Mouse (Mus musculus): Measurements from ENCODE around the gene Krt88.

DNA sequence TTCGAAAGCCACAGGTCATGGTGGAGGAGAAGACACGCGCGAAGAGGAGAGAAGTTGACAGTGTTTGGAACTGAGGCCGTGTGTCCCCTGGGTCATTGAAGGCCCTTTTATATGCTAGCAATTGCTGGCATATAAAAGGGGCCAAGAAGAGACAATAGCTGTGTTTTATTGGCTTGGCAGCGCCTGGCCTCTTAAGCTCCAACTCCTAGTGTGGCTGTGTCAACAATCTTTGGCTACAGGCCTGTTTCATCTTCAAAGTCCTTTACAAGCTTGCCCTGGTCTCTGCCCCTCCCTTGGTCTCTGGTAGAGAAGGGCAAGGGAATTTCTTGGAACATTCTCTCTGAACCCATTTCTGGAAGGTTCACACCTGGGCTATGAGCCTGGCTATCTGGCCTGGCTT, 43.9 kb downstream of the Krt88 start, which contains the start of gene Krt83:
- TF ChIP-seq CTCF (IDR thresholded peaks at IDR 0.05; ENCODE audit: insufficient read depth, low read length) (no peak), POLR2A (IDR thresholded peaks at IDR 0.05; ENCODE audit: borderline replicate concordance, extremely low read depth, low read depth, low read length) (no peak)

Data from lung, adult 2 months (tissue).